Mouse (Mus musculus) CH12.LX (cell line): ENCODE data around the gene Rpl13a. TPM values are rescaled to one million over a fixed set of nuclear protein-coding genes. Genes with fewer than 3 reads are reported as not detected.
A peak's percentile ranks its signal among the peaks of the same experiment; 100 is the strongest.

Experiments used
- DNase-seq: peaks from one replicate; pipeline ENCODE4 v3.0.0-alpha.2; 2013; ENCODE audit errors: extremely low read depth
- H3K27ac ChIP-seq: 2 replicates; pipeline ENCODE4 v1.5.1; 2012; ENCODE audit warnings: low read depth, mild to moderate bottlenecking, control low read depth, moderate library complexity; ENCODE audit not compliant: insufficient read depth
- H3K27me3 ChIP-seq: replicated peaks from 2 replicates; pipeline ENCODE3; 2012; ENCODE audit warnings: inconsistent platforms
- H3K36me3 ChIP-seq, 2 experiments: replicated peaks in 1 of 2; 2 replicates each; pipeline versions ENCODE3 to v1.6.1; 2012; ENCODE audit warnings: inconsistent platforms in 1 of 2, low read length in 1 of 2, mild to moderate bottlenecking in 1 of 2, mixed read lengths in 1 of 2, moderate library complexity in 1 of 2; ENCODE audit not compliant: control insufficient read depth in 1 of 2, insufficient read depth in 1 of 2
- H3K4me1 ChIP-seq, 2 experiments: 2 replicates each; pipeline ENCODE4 v1.6.1; 2012; ENCODE audit warnings: inconsistent platforms in 1 of 2, moderate library complexity in 1 of 2; ENCODE audit not compliant: insufficient read depth in 2 of 2, control insufficient read depth in 1 of 2
- H3K4me2 ChIP-seq: 2 replicates; pipeline ENCODE4 v1.6.1; 2012; ENCODE audit warnings: low read depth, mild to moderate bottlenecking, control low read depth; ENCODE audit not compliant: poor library complexity, insufficient read depth, severe bottlenecking
- H3K4me3 ChIP-seq, 3 experiments: fragments of 150-350 bp in 1 of 3; sonication (generic) in 1 of 3; replicated peaks in 1 of 3; 2 replicates each; pipeline versions ENCODE3 to v1.5.1; 2011 to 2012; ENCODE audit warnings: low read depth in 2 of 3, low read length in 2 of 3, mild to moderate bottlenecking in 2 of 3, moderate library complexity in 2 of 3, control low read depth in 1 of 3, improper control_type of control experiment in 1 of 3, inconsistent platforms in 1 of 3, mixed read lengths in 1 of 3; ENCODE audit not compliant: poor library complexity in 1 of 3
- H3K79me2 ChIP-seq: replicated peaks from 2 replicates; pipeline ENCODE4 v1.6.1; 2012; ENCODE audit warnings: mild to moderate bottlenecking, moderate library complexity; ENCODE audit not compliant: control insufficient read depth, poor library complexity, insufficient read depth, severe bottlenecking; ENCODE audit errors: extremely low read depth
- H3K9ac ChIP-seq: 2 replicates; pipeline ENCODE4 v1.6.1; 2012; ENCODE audit warnings: low read depth, mild to moderate bottlenecking, control low read depth, moderate library complexity; ENCODE audit not compliant: insufficient read depth
- H3K9me3 ChIP-seq: replicated peaks from 2 replicates; pipeline ENCODE3; 2012; ENCODE audit warnings: low read length, inconsistent platforms, mixed read lengths
- BHLHE40 ChIP-seq: IDR thresholded peaks from 2 replicates; pipeline ENCODE4 v1.6.1; 2011; ENCODE audit warnings: mild to moderate bottlenecking, low read depth, low read length, improper control_type of control experiment
- CHD1 ChIP-seq: IDR thresholded peaks from 2 replicates; pipeline ENCODE4 v1.6.1; 2012; ENCODE audit warnings: low read depth, low read length, improper control_type of control experiment, inconsistent platforms
- CTCF ChIP-seq, 2 experiments: IDR thresholded peaks in 1 of 2; conservative IDR thresholded peaks in 1 of 2; 2 replicates each; pipeline ENCODE4 v1.5.1; 2011 to 2012; ENCODE audit warnings: low read depth in 2 of 2, low read length in 2 of 2, improper control_type of control experiment in 1 of 2, inconsistent platforms in 1 of 2, mild to moderate bottlenecking in 1 of 2, moderate library complexity in 1 of 2
- E2F4 ChIP-seq: IDR thresholded peaks from 2 replicates; pipeline ENCODE4 v1.6.1; 2011; ENCODE audit warnings: low read depth, low read length, improper control_type of control experiment; ENCODE audit not compliant: insufficient replicate concordance
- EP300 ChIP-seq: IDR thresholded peaks from 2 replicates; pipeline ENCODE4 v1.6.1; 2011; ENCODE audit warnings: low read length, improper control_type of control experiment
- ETS1 ChIP-seq: conservative IDR thresholded peaks from 2 replicates; pipeline ENCODE4 v1.6.1; 2012; ENCODE audit warnings: low read depth, mild to moderate bottlenecking, inconsistent platforms, low read length, improper control_type of control experiment, moderate library complexity
- IRF4 ChIP-seq: IDR thresholded peaks from 2 replicates; pipeline ENCODE4 v1.6.1; 2014; ENCODE audit warnings: low read depth, mild to moderate bottlenecking, inconsistent platforms, low read length, improper control_type of control experiment
- MEF2A ChIP-seq: IDR thresholded peaks from 2 replicates; pipeline ENCODE4 v1.6.1; 2014; ENCODE audit warnings: low read depth, mild to moderate bottlenecking, inconsistent platforms, low read length, improper control_type of control experiment, borderline replicate concordance
- NRF1 ChIP-seq: IDR thresholded peaks from 2 replicates; pipeline ENCODE4 v1.6.1; 2014; ENCODE audit warnings: low read depth, mild to moderate bottlenecking, inconsistent platforms, low read length, improper control_type of control experiment, moderate library complexity
- PAX5 ChIP-seq: IDR thresholded peaks from 2 replicates; pipeline ENCODE4 v1.6.1; 2012; ENCODE audit warnings: low read length, inconsistent platforms, mixed read lengths
- RCOR1 ChIP-seq: conservative IDR thresholded peaks from 2 replicates; pipeline ENCODE4 v1.6.1; 2012; ENCODE audit warnings: low read depth, mild to moderate bottlenecking, inconsistent platforms, low read length, improper control_type of control experiment
- SIN3A ChIP-seq: IDR thresholded peaks from 2 replicates; pipeline ENCODE4 v1.6.1; 2012; ENCODE audit warnings: low read length, improper control_type of control experiment, inconsistent platforms
- TCF12 ChIP-seq: IDR thresholded peaks from 2 replicates; pipeline ENCODE4 v1.6.1; 2014; ENCODE audit warnings: low read depth, mild to moderate bottlenecking, inconsistent platforms, low read length, improper control_type of control experiment
- USF2 ChIP-seq: conservative IDR thresholded peaks from 2 replicates; pipeline ENCODE4 v1.6.1; 2011; ENCODE audit warnings: low read depth, low read length, improper control_type of control experiment
- ZC3H11A ChIP-seq: IDR thresholded peaks from 2 replicates; pipeline ENCODE4 v1.6.1; 2012; ENCODE audit warnings: low read depth, mild to moderate bottlenecking, inconsistent platforms, low read length, improper control_type of control experiment
- dilution Hi-C: fragments of 300-500 bp; cut with MboI; formaldehyde crosslinking; loops from 2 replicates; pipeline ENCODE4 v1.14.3; 2020; ENCODE audit warnings: low sequenced_read_pairs; ENCODE audit not compliant: extremely low pct_unique_long_range_greater_than_20kb, extremely low pct_ligation_motif_present
- in situ Hi-C: fragments of 300-500 bp; cut with MboI; formaldehyde crosslinking; loops from 3 replicates; pipeline ENCODE4 v1.14.3; 2019; ENCODE audit warnings: low sequenced_read_pairs, low pct_ligation_motif_present, low pct_unique_long_range_greater_than_20kb, mixed read lengths
- polyA plus RNA-seq: library from polyadenylated mRNA; unstranded; fragments of >175 nt; gene quantifications from 2 replicates; pipeline ENCODE4 v1.2.1, GENCODE M21; 2012; ENCODE audit warnings: low read depth; ENCODE audit not compliant: insufficient read length
- total RNA-seq, 2 experiments: library from RNA; depleted of rRNA; stranded (reverse); fragments of 300-350 nt in 1 of 2; fragments of >200 nt in 1 of 2; gene quantifications; 2 replicates each; pipeline ENCODE4 v1.2.3; 2012 to 2014

Gene Rpl13a
- total and polyA plus RNA-seq, 3 experiments = 2,822 to 5,043 (median 4,154) TPM

DNA sequence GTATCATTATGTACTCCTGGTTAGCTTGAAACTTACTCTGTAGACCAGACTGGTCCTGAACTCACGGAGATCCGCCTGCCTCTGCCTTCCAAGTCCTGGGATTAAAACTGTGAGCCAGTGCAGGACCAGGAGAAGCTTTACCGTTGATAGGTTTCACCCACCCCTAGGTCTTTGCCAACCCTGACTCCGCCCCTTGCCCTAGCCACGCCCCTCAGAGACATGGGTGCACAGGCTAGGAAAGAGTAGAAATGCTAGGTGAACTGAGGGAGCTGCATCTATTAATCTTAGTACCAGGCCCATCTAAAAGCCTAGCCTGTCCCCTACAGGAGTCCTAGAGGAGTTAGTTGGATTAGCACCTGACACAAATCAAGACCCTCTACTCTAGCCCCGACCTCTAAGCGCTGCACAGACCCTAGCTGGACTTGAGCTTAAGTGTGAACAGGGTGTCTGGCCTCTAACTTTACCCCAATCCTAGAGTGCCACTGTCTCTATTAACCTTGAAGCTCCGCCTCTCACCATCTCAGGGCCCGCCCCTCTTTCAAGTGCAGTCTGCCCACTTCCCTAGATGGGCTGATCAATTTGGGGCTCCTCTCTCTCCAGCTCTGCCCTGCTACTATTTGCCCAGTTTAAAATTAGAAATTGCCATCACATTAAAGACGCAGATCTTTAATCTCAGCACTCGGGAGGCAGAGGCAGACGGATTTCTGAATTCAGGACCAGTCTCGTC is 38.1 kb downstream of the Rpl13a start:
- Histone ChIP-seq H3K9me3 (peaks cover 4% of the 10 kb centered on the region), H3K79me2 (no peaks in the 10 kb centered on the region), H3K9ac (no peak overlapping the region), H3K36me3 (no peaks in the 10 kb centered on the region), H3K4me3 (no peak overlapping the region), H3K27me3 (no peaks in the 10 kb centered on the region), H3K4me1 (peaks cover 3 to 16% of the 10 kb centered on the region in 2 experiments), H3K4me2 (no peak overlapping the region), H3K27ac (no peak overlapping the region)
- peak; percentile 41 for DNase-seq
- dilution Hi-C loops = no loop called here
- in situ Hi-C loops = no loop called here
- no peak for TF ChIP-seq IRF4
- no peak for TF ChIP-seq USF2
- TF ChIP-seq TCF12 = no peak
- no peak for TF ChIP-seq SIN3A
- no peak for TF ChIP-seq PAX5
- TF ChIP-seq BHLHE40 = no peak
- no peak for TF ChIP-seq ETS1
- TF ChIP-seq E2F4 = no peak
- TF ChIP-seq NRF1 = no peak
- TF ChIP-seq CHD1 = no peak
- no peak for TF ChIP-seq EP300
- no peak for TF ChIP-seq CTCF (conservative IDR thresholded peaks at IDR 0.05 in 1 of 2, IDR thresholded peaks at IDR 0.05 in 1 of 2; ENCODE audit: low read depth in 2 of 2, low read length in 2 of 2)

DNA sequence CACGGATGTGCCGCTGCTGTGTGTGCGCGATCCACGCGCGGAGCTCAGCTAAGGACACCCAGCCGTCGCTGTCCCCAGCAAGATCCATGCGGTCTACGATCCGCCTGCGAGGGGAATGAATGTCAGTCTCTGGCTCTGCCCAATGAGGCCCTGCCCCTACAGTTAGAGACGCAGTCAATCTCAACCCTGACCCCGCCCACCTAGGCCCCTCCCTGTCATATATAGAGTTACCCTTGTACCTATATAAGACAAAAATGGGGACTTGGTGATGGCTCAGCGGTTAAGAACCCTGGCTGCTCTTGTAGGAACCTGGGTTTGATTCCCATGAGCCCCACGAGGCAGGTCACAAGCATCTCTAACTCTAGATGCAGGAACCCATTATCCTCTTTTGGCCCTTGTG is 40.0 kb downstream of the Rpl13a start:
- H3K27me3 ChIP-seq = no peaks in the 10 kb centered on the region

DNA sequence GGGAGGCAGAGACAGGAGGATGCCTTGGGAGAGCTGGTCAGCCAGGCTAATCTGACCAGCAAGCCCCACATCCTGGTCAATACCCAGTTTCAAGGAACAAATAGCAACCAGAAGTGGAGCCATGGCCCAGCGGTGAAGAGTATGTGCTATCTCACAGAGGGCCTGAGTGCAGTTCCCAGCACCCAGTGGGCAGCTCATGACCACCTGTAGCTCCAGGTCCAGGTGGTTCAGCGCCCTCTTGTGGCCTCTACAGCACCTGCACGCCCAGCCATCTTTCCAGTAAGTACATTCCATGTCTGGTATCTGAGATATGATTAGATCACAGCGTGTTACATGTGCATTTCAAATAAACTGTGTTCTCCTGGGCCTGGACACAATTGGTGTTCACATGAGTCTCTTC is 42.5 kb downstream of the Rpl13a start:
- peaks cover 6 to 12% of the 10 kb centered on the region in 2 experiments; a peak in 2 of 4 replicates for H3K4me1 ChIP-seq
- no peak overlapping the region for H3K4me2 ChIP-seq
- no peaks in the 10 kb centered on the region for H3K27me3 ChIP-seq
- no peak for DNase-seq
- H3K9me3 ChIP-seq = peaks cover 4% of the 10 kb centered on the region
- H3K36me3 ChIP-seq = no peaks in the 10 kb centered on the region
- no peak overlapping the region for H3K9ac ChIP-seq
- TF ChIP-seq CTCF (conservative IDR thresholded peaks at IDR 0.05 in 1 of 2, IDR thresholded peaks at IDR 0.05 in 1 of 2; ENCODE audit: low read depth in 2 of 2, low read length in 2 of 2) (peak; percentile 7 to 31; a peak in 2 of 4 replicates), RCOR1 (no peak)
- in situ Hi-C loops = no loop called here
- H3K4me3 ChIP-seq = no peak overlapping the region
- dilution Hi-C loops = no loop called here
- no peaks in the 10 kb centered on the region for H3K79me2 ChIP-seq
- H3K27ac ChIP-seq = no peak overlapping the region

More for the DNA sequence above, 40.0 kb downstream of the Rpl13a start:
- DNase-seq = no peak
- TF ChIP-seq ETS1 (no peak), MEF2A (no peak), ZC3H11A (no peak)
- dilution Hi-C loops = no loop called here
- no peak overlapping the region for H3K4me3 ChIP-seq
- no peak overlapping the region for H3K9ac ChIP-seq
- H3K27ac ChIP-seq = no peak overlapping the region
- H3K79me2 ChIP-seq = no peaks in the 10 kb centered on the region
- H3K9me3 ChIP-seq = peaks cover 4% of the 10 kb centered on the region
- in situ Hi-C loops = no loop called here
- H3K4me2 ChIP-seq = no peak overlapping the region
- H3K4me1 ChIP-seq = peaks cover 3 to 16% of the 10 kb centered on the region in 2 experiments
- H3K36me3 ChIP-seq = no peaks in the 10 kb centered on the region
